Comparison of ENCODE assay signal across 8 mouse cellular contexts in genomic region chr17:66235806-66236335, GRCm38 (mm10).
DNase-seq lines count a peak whose midpoint lies in the region; ATAC-seq and TF ChIP-seq lines count a peak whose summit lies in the region.

No protein-coding gene starts in this region.

- TF ChIP-seq CTCF in cerebellum, adult 2 months (IDR thresholded peaks at IDR 0.05; ENCODE audit: borderline replicate concordance, insufficient read depth, low read depth, low read length) = no peak
- no peak for TF ChIP-seq CTCF in midbrain, postnatal 0 days (IDR thresholded peaks at IDR 0.05)

- H3K4me1 ChIP-seq in cerebellum, adult 2 months (ENCODE audit: control insufficient read depth, insufficient read depth, low read length) = peaks cover 27% of the 10 kb centered on the region
- H3K4me1 ChIP-seq in embryonic facial prominence, embryonic 13.5 days = peaks cover 4% of the 10 kb centered on the region; the same call in 1 of the 2 replicates
- 0 out of 2 replicates have a peak, but pooled peaks cover 4% of the 10 kb centered on the region for H3K4me1 ChIP-seq in limb, embryonic 11.5 days (ENCODE audit: control insufficient read depth, insufficient read depth, low read length)
- H3K4me1 ChIP-seq in midbrain, postnatal 0 days (ENCODE audit: insufficient read depth, low read length) = no peaks in the 10 kb centered on the region

- WGBS in cerebellum, adult 2 months = 52% methylated on average over 15 of the region's 15 CpGs
- WGBS in embryonic facial prominence, embryonic 13.5 days = 73% methylated on average over 15 of the region's 15 CpGs
- WGBS in limb, embryonic 11.5 days = 84% methylated on average over 15 of the region's 15 CpGs
- WGBS in midbrain, postnatal 0 days = 73% methylated on average over 15 of the region's 15 CpGs

- H3K27ac ChIP-seq in cerebellum, adult 2 months (ENCODE audit: insufficient read depth, low read length) = peak overlapping the region; percentile 49
- H3K27ac ChIP-seq in embryonic facial prominence, embryonic 13.5 days = peak overlapping the region; percentile 48; the same call in 1 of the 2 replicates
- H3K27ac ChIP-seq in limb, embryonic 11.5 days (replicated peaks; ENCODE audit: low read depth, low read length) = no peak overlapping the region
- H3K27ac ChIP-seq in midbrain, postnatal 0 days (ENCODE audit: low read depth, low read length) = no peak overlapping the region

- peak; percentile 60; the same call in 1 of the 2 replicates for ATAC-seq in embryonic facial prominence, embryonic 13.5 days (ENCODE audit: insufficient number of reproducible peaks, insufficient read depth, low FRiP score, low TSS enrichment, low read depth)
- ATAC-seq in limb, embryonic 11.5 days (ENCODE audit: insufficient number of reproducible peaks, low FRiP score, low TSS enrichment, low read depth) = peak; percentile 26; the same call in 1 of the 2 replicates
- no peak for ATAC-seq in midbrain, postnatal 0 days (ENCODE audit: low FRiP score)

- H3K27me3 ChIP-seq in cerebellum, adult 2 months (ENCODE audit: control insufficient read depth, insufficient read depth, low read length) = no peaks in the 10 kb centered on the region
- H3K27me3 ChIP-seq in embryonic facial prominence, embryonic 13.5 days = no peaks in the 10 kb centered on the region; the same call in 1 of the 2 replicates
- H3K27me3 ChIP-seq in limb, embryonic 11.5 days (ENCODE audit: control insufficient read depth, insufficient read depth, low read length) = no peaks in the 10 kb centered on the region
- no peaks in the 10 kb centered on the region for H3K27me3 ChIP-seq in midbrain, postnatal 0 days (ENCODE audit: insufficient read depth, low read length)

- intact Hi-C loops in left cerebral cortex, postnatal 25 days (cut with DNase I) = loop anchor here (1.0 kb wide), 1 partner anchor 254 kb away; no protein-coding TSS in a partner anchor

- H3K9ac ChIP-seq in embryonic facial prominence, embryonic 13.5 days = no peak overlapping the region
- no peak overlapping the region for H3K9ac ChIP-seq in limb, embryonic 11.5 days (ENCODE audit: low read length)
- no peak overlapping the region for H3K9ac ChIP-seq in midbrain, postnatal 0 days (replicated peaks; ENCODE audit: low read length, poor library complexity, severe bottlenecking)

- no peaks in the 10 kb centered on the region for H3K9me3 ChIP-seq in embryonic facial prominence, embryonic 13.5 days
- no peaks in the 10 kb centered on the region for H3K9me3 ChIP-seq in limb, embryonic 11.5 days (ENCODE audit: control insufficient read depth, low read length)
- H3K9me3 ChIP-seq in midbrain, postnatal 0 days (ENCODE audit: low read length) = no peaks in the 10 kb centered on the region

- peak overlapping the region; percentile 51 for H3K4me2 ChIP-seq in embryonic facial prominence, embryonic 13.5 days
- no peak overlapping the region for H3K4me2 ChIP-seq in limb, embryonic 11.5 days (ENCODE audit: low read depth, severe bottlenecking)
- H3K4me2 ChIP-seq in midbrain, postnatal 0 days (ENCODE audit: low read depth, low read length, poor library complexity, severe bottlenecking) = peak overlapping the region; percentile 40

- peak in 1 of 2 experiments; percentile 36 for DNase-seq in cerebellum, adult 2 months
- DNase-seq in cerebellum, postnatal 4 days (ENCODE audit: low spot score in 2 of 2) = no peak
- DNase-seq in limb, embryonic 11.5 days (ENCODE audit: low spot score) = no peak
- DNase-seq in midbrain, postnatal 0 days (ENCODE audit: low spot score) = peak; percentile 39
- no peak for DNase-seq in T-cell, adult 2 months (ENCODE audit: low spot score)
- no peak for DNase-seq in gastrocnemius, postnatal 25 days
- no peak for DNase-seq in left cerebral cortex, postnatal 25 days (ENCODE audit: low spot score in 2 of 2)

- no peak overlapping the region for H3K4me3 ChIP-seq in cerebellum, adult 2 months (replicated peaks; ENCODE audit: insufficient read depth, low read depth, low read length)
- H3K4me3 ChIP-seq in embryonic facial prominence, embryonic 13.5 days = no peak overlapping the region
- H3K4me3 ChIP-seq in limb, embryonic 11.5 days (ENCODE audit: low read depth, low read length) = no peak overlapping the region
- no peak overlapping the region for H3K4me3 ChIP-seq in midbrain, postnatal 0 days (ENCODE audit: low read depth, low read length)

- H3K36me3 ChIP-seq in embryonic facial prominence, embryonic 13.5 days = no peaks in the 10 kb centered on the region
- no peaks in the 10 kb centered on the region for H3K36me3 ChIP-seq in limb, embryonic 11.5 days (ENCODE audit: control insufficient read depth, insufficient read depth, low read length)
- no peaks in the 10 kb centered on the region for H3K36me3 ChIP-seq in midbrain, postnatal 0 days (ENCODE audit: insufficient read depth, low read length)

- TF ChIP-seq POLR2A in cerebellum, adult 2 months (IDR thresholded peaks at IDR 0.05; ENCODE audit: borderline replicate concordance, insufficient read depth, low read length) = no peak

Comparison
In these comparisons a context has a peak if more than half of its experiments do, and no peak if none do; other contexts are left out.
1. H3K27ac ChIP-seq: peak in cerebellum, adult 2 months (single experiment) and embryonic facial prominence, embryonic 13.5 days (single experiment); none in limb, embryonic 11.5 days (single experiment) and midbrain, postnatal 0 days (single experiment).